Mouse (Mus musculus) liver, postnatal 0 days (tissue): ENCODE measurements around the gene Gm4836. TPM values are rescaled to one million over a fixed set of nuclear protein-coding genes. Genes with fewer than 3 reads are reported as not detected.
"Not testable (repeated sequence)": the region's sequence is repeated elsewhere in the genome, so short reads cannot be mapped to it uniquely, and the experiment has no call there.

ENCODE experiments used
- ATAC-seq: fragments of 200-750 bp; cut with Nextera tagmentation; 2 replicates; pipeline ENCODE4 v1.8.0; 2017; ENCODE audit warnings: mild to moderate bottlenecking, moderate library complexity
- DNase-seq: peaks from one replicate; pipeline ENCODE4 v3.0.0-alpha.2; 2016
- H3K27ac ChIP-seq: fragments of 300-500 bp; sonication (generic); 2 replicates; pipeline ENCODE4 v1.5.1; 2014; ENCODE audit warnings: antibody characterized with exemption, moderate library complexity, mild to moderate bottlenecking, low read depth
- H3K27me3 ChIP-seq: fragments of 300-500 bp; sonication (generic); 2 replicates; pipeline ENCODE4 v1.6.1; 2014; ENCODE audit warnings: low read length, control low read depth, mixed read lengths; ENCODE audit not compliant: insufficient read depth
- H3K36me3 ChIP-seq: fragments of 300-500 bp; sonication (generic); replicated peaks from 2 replicates; pipeline ENCODE4 v1.6.1; 2014; ENCODE audit warnings: mild to moderate bottlenecking, control low read depth, low read length, moderate library complexity, mixed read lengths; ENCODE audit not compliant: insufficient read depth
- H3K4me1 ChIP-seq: fragments of 300-500 bp; sonication (generic); 2 replicates; pipeline ENCODE4 v1.6.1; 2014; ENCODE audit warnings: antibody characterized with exemption, mild to moderate bottlenecking, control low read depth; ENCODE audit not compliant: insufficient read depth
- H3K4me2 ChIP-seq: fragments of 300-500 bp; sonication (generic); 2 replicates; pipeline ENCODE4 v1.6.1; 2014; ENCODE audit warnings: low read depth, mild to moderate bottlenecking, low read length, moderate library complexity, mixed read lengths
- H3K4me3 ChIP-seq: fragments of 300-500 bp; sonication (generic); 2 replicates; pipeline ENCODE4 v1.5.1; 2014; ENCODE audit warnings: low read depth, low read length
- H3K9ac ChIP-seq: fragments of 300-500 bp; sonication (generic); replicated peaks from 2 replicates; pipeline ENCODE4 v1.6.1; 2014; ENCODE audit warnings: mild to moderate bottlenecking, moderate library complexity
- H3K9me3 ChIP-seq: fragments of 300-500 bp; sonication (generic); 2 replicates; pipeline ENCODE4 v1.6.1; 2016; ENCODE audit warnings: mild to moderate bottlenecking, control low read depth, low read length, mixed read lengths
- WGBS: fragments of 180-500 bp; shearing (Covaris S2); extraction: QIAGEN DNeasy Blood & Tissue Kit; methylation state at CpG from one replicate; pipeline ENCODE4 v1.1.7; 2014; ENCODE audit not compliant: insufficient replicate concordance; 5-methylcytosine and 5-hydroxymethylcytosine counted together
- polyA plus RNA-seq: library from polyadenylated mRNA; unstranded; fragments of >200 nt; fragmentation: Nextera tagmentation; extraction: Ambion mirVana; gene quantifications from 2 replicates; pipeline ENCODE4 v1.2.1, GENCODE M21; 2015

The Gm4836 gene
- polyA plus RNA-seq: not detected in 2 replicates

DNA sequence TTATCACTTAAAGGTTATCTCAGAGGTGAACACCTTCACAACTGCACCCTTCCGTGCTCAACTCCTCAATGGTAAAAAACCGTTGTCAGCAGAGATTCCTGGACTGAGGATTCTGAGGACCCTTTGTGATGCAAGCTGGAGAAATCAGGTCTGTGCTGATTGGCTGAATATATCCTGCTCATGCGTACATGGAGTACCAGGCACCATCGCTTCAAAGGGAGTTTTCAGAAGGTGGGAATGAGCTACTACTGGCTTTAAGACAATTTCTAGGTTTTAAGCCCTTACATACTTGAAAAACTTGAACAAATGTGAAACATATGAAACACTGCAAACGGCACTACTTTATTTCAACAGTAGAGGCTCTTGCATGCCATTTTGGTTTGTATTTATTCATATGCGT, at the start of gene Gm4836:
Gm4836 (minus strand) TSS at position 101 of the 400 bp plus-strand sequence.
- H3K4me3 ChIP-seq, DNase-seq, H3K36me3 ChIP-seq, ATAC-seq, H3K4me2 ChIP-seq, H3K27me3 ChIP-seq, H3K9ac ChIP-seq, H3K9me3 ChIP-seq, H3K4me1 ChIP-seq, H3K27ac ChIP-seq: not testable (repeated sequence)
- WGBS: no CpG with 5 or more reads among the region's 6 CpGs
